Mouse (Mus musculus) thymus, adult 18-20 months (tissue): Measurements from ENCODE around the gene Hif3a.
"Not testable (repeated sequence)": the region's sequence is repeated elsewhere in the genome, so short reads cannot be mapped to it uniquely, and the experiment has no call there.

Experiments used
- DNase-seq, 2 experiments: peaks; one replicate each; pipeline ENCODE4 v3.0.0; 2022; ENCODE audit warnings: mixed read lengths in 2 of 2

The Hif3a gene

GRCm38 (mm10) chr7:17062389-17062788 lies at the start of gene Hif3a:
Hif3a (minus strand) TSS chr7:17062427.
- no peak for DNase-seq

- DNase-seq = not testable (repeated sequence)
Observed at GRCm38 (mm10) chr7:17101631-17102030, 39.4 kb upstream of the Hif3a start.

GRCm38 (mm10) chr7:17091280-17091679 lies 29.1 kb upstream of the Hif3a start:
- DNase-seq = peak in 1 of 2 experiments; percentile 9

- DNase-seq = no peak
Observed at GRCm38 (mm10) chr7:17090058-17090585, 27.9 kb upstream of the Hif3a start.

- DNase-seq = no peak
Observed at GRCm38 (mm10) chr7:17087731-17088130, 25.5 kb upstream of the Hif3a start.

GRCm38 (mm10) chr7:17082766-17083165 lies 20.5 kb upstream of the Hif3a start:
- DNase-seq = no peak

- no peak for DNase-seq
Observed at GRCm38 (mm10) chr7:17078076-17078654, 15.9 kb upstream of the Hif3a start.

- no peak for DNase-seq
Observed at GRCm38 (mm10) chr7:17076542-17076941, 14.3 kb upstream of the Hif3a start.

GRCm38 (mm10) chr7:17073904-17074615 lies 11.8 kb upstream of the Hif3a start, which contains the start of gene Psg16:
Psg16 (plus strand) TSS chr7:17074040.
- no peak for DNase-seq

- DNase-seq = no peak
Observed at GRCm38 (mm10) chr7:17073513-17073903, 11.3 kb upstream of the Hif3a start.

- not testable (repeated sequence) for DNase-seq
Observed at GRCm38 (mm10) chr7:17067651-17068050, 5.4 kb upstream of the Hif3a start.

GRCm38 (mm10) chr7:17067000-17067399 lies 4.8 kb upstream of the Hif3a start:
- no peak for DNase-seq

GRCm38 (mm10) chr7:17066412-17066811 lies 4.2 kb upstream of the Hif3a start:
- DNase-seq = peak in 1 of 2 experiments; percentile 44

GRCm38 (mm10) chr7:17065620-17066019 lies 3.4 kb upstream of the Hif3a start:
- no peak for DNase-seq

GRCm38 (mm10) chr7:17062845-17063244 lies 618 bp upstream of the Hif3a start:
- DNase-seq = no peak

- DNase-seq = no peak
Observed at GRCm38 (mm10) chr7:17060782-17061605, 1.2 kb downstream of the Hif3a start.

GRCm38 (mm10) chr7:17060031-17060781 lies 2.0 kb downstream of the Hif3a start:
- DNase-seq = peak in 1 of 2 experiments; percentile 29

- no peak for DNase-seq
Observed at GRCm38 (mm10) chr7:17059463-17059844, 2.8 kb downstream of the Hif3a start.

- DNase-seq = no peak
Observed at GRCm38 (mm10) chr7:17058816-17059462, 3.3 kb downstream of the Hif3a start.

GRCm38 (mm10) chr7:17058071-17058689 lies 4.0 kb downstream of the Hif3a start:
- peak in 1 of 2 experiments; percentile 58 for DNase-seq
